23 mouse cellular contexts compared by ENCODE assay signal in genomic region chr6:107936075-107936635, GRCm38 (mm10).
"Had no signal": no experiment of that assay in that cellular context is flagged by ENCODE, and none has a peak within 500 bp of the region (broad histone marks: within the 10 kb centered on the region; RNA-seq: fewer than 3 reads in every experiment).

No protein-coding gene starts in this region.

- H3K4me2 ChIP-seq: intestine, embryonic 15.5 days; kidney, embryonic 15.5 days; limb, embryonic 12.5 days; limb, embryonic 15.5 days; liver, embryonic 12.5 days; liver, embryonic 15.5 days; lung, embryonic 15.5 days had no signal

- H3K36me3 ChIP-seq: intestine, embryonic 15.5 days; kidney, embryonic 15.5 days; limb, embryonic 12.5 days; limb, embryonic 15.5 days; liver, embryonic 12.5 days; liver, embryonic 15.5 days; lung, embryonic 15.5 days; midbrain, embryonic 10.5 days had no signal

- H3K4me3 ChIP-seq: intestine, embryonic 15.5 days; kidney, embryonic 15.5 days; left cerebral cortex, adult 2 months; limb, embryonic 12.5 days; limb, embryonic 15.5 days; liver, embryonic 12.5 days; liver, embryonic 15.5 days; lung, embryonic 15.5 days; megakaryocyte, embryonic 14.5 days; midbrain, embryonic 10.5 days had no signal

- H3K4me1 ChIP-seq: intestine, embryonic 15.5 days; kidney, embryonic 15.5 days; limb, embryonic 12.5 days; limb, embryonic 15.5 days; liver, embryonic 12.5 days; liver, embryonic 15.5 days; lung, embryonic 15.5 days; megakaryocyte, embryonic 14.5 days; midbrain, embryonic 10.5 days had no signal

- DNase-seq: kidney, adult 11 months; kidney, adult 8-10 months; kidney, postnatal 10 days; kidney, postnatal 36 days; layer of hippocampus, postnatal 36 days; lung, adult 18-20 months; lung, postnatal 10 days; lung, postnatal 36 days; midbrain, embryonic 14.5 days; thymus, adult 2 months; thymus, postnatal 14 days; thymus, postnatal 4 days had no signal

- H3K9ac ChIP-seq: intestine, embryonic 15.5 days; kidney, embryonic 15.5 days; limb, embryonic 12.5 days; limb, embryonic 15.5 days; liver, embryonic 12.5 days; liver, embryonic 15.5 days; lung, embryonic 15.5 days had no signal

- ATAC-seq: intestine, embryonic 15.5 days; liver, embryonic 12.5 days had no signal

- H3K9me3 ChIP-seq: intestine, embryonic 15.5 days; kidney, embryonic 15.5 days; limb, embryonic 12.5 days; limb, embryonic 15.5 days; liver, embryonic 12.5 days; liver, embryonic 15.5 days; lung, embryonic 15.5 days; megakaryocyte, embryonic 14.5 days; midbrain, embryonic 10.5 days had no signal

- H3K27me3 ChIP-seq: intestine, embryonic 15.5 days; kidney, embryonic 15.5 days; limb, embryonic 12.5 days; limb, embryonic 15.5 days; liver, embryonic 12.5 days; liver, embryonic 15.5 days; lung, embryonic 15.5 days; megakaryocyte, embryonic 14.5 days had no signal

- H3K27ac ChIP-seq: intestine, embryonic 15.5 days; kidney, embryonic 15.5 days; left cerebral cortex, adult 2 months; limb, embryonic 12.5 days; limb, embryonic 15.5 days; liver, embryonic 12.5 days; liver, embryonic 15.5 days; lung, embryonic 15.5 days; midbrain, embryonic 10.5 days; stomach, postnatal 0 days had no signal
